Mouse (Mus musculus): ENCODE results near the gene Adamts7. TPM values are rescaled to one million over a fixed set of nuclear protein-coding genes. Genes with fewer than 3 reads are reported as not detected.

Adamts7 gene
- polyA plus RNA-seq, 1 experiment from 2014 or later, result 12.1 TPM

GRCm38 (mm10) chr9:90203233-90203632 is 40.4 kb downstream of the Adamts7 start:
- Histone ChIP-seq H3K9ac (no peak overlapping the region), H3K4me1 (replicated peaks) (peaks cover 5% of the 10 kb centered on the region; the same call in 1 of the 2 replicates), H3K27ac (no peak overlapping the region), H3K36me3 (peaks cover 57% of the 10 kb centered on the region), H3K27me3 (no peaks in the 10 kb centered on the region), H3K9me3 (no peaks in the 10 kb centered on the region), H3K4me3 (no peak overlapping the region), H3K4me2 (no peak overlapping the region)
- ATAC-seq (ENCODE audit: low FRiP score), result no peak
- 83% methylated on average over 5 of the region's 5 CpGs for WGBS

- 67% methylated on average over 8 of the region's 8 CpGs for WGBS
- H3K4me1 ChIP-seq (replicated peaks), result no peaks in the 10 kb centered on the region
- peaks cover 49% of the 10 kb centered on the region for H3K36me3 ChIP-seq
- no peak overlapping the region for H3K9ac ChIP-seq
- no peak overlapping the region for H3K27ac ChIP-seq
- H3K4me3 ChIP-seq, result no peak overlapping the region
- ATAC-seq (ENCODE audit: low FRiP score), result no peak
- H3K9me3 ChIP-seq, result no peaks in the 10 kb centered on the region
- H3K27me3 ChIP-seq, result no peaks in the 10 kb centered on the region
- no peak overlapping the region for H3K4me2 ChIP-seq
Observed at GRCm38 (mm10) chr9:90204396-90204915, 41.6 kb downstream of the Adamts7 start.

- peaks cover 36% of the 10 kb centered on the region for H3K36me3 ChIP-seq
- no peaks in the 10 kb centered on the region for H3K27me3 ChIP-seq
- H3K4me1 ChIP-seq (replicated peaks), result no peaks in the 10 kb centered on the region
- no peak overlapping the region for H3K4me2 ChIP-seq
- H3K27ac ChIP-seq, result no peak overlapping the region
- no peak overlapping the region for H3K9ac ChIP-seq
- H3K4me3 ChIP-seq, result no peak overlapping the region
- ATAC-seq (ENCODE audit: low FRiP score), result peak; percentile 47
- WGBS, result 47% methylated on average over 2 of the region's 2 CpGs
- H3K9me3 ChIP-seq, result no peaks in the 10 kb centered on the region
Observed at GRCm38 (mm10) chr9:90206500-90206899, 43.6 kb downstream of the Adamts7 start.

GRCm38 (mm10) chr9:90207808-90208207 is 44.9 kb downstream of the Adamts7 start:
- no peaks in the 10 kb centered on the region for H3K27me3 ChIP-seq
- no peak for ATAC-seq (ENCODE audit: low FRiP score)
- WGBS, result 91% methylated on average over 8 of the region's 8 CpGs
- no peaks in the 10 kb centered on the region for H3K9me3 ChIP-seq
- H3K4me1 ChIP-seq (replicated peaks), result no peaks in the 10 kb centered on the region
- no peak overlapping the region for H3K27ac ChIP-seq
- no peak overlapping the region for H3K9ac ChIP-seq
- peaks cover 32% of the 10 kb centered on the region for H3K36me3 ChIP-seq
- H3K4me2 ChIP-seq, result no peak overlapping the region
- no peak overlapping the region for H3K4me3 ChIP-seq

- no peak overlapping the region for H3K4me2 ChIP-seq
- H3K4me1 ChIP-seq (replicated peaks), result no peaks in the 10 kb centered on the region
- ATAC-seq (ENCODE audit: low FRiP score), result no peak
- 87% methylated on average over 6 of the region's 6 CpGs for WGBS
- no peaks in the 10 kb centered on the region for H3K9me3 ChIP-seq
- no peaks in the 10 kb centered on the region for H3K27me3 ChIP-seq
- peaks cover 39% of the 10 kb centered on the region for H3K36me3 ChIP-seq
- no peak overlapping the region for H3K9ac ChIP-seq
- no peak overlapping the region for H3K27ac ChIP-seq
- no peak overlapping the region for H3K4me3 ChIP-seq
Observed at GRCm38 (mm10) chr9:90208655-90209054, 45.8 kb downstream of the Adamts7 start.

- Histone ChIP-seq H3K36me3 (peaks cover 44% of the 10 kb centered on the region), H3K4me3 (no peak overlapping the region), H3K27ac (no peak overlapping the region), H3K27me3 (no peaks in the 10 kb centered on the region), H3K4me1 (replicated peaks) (no peaks in the 10 kb centered on the region), H3K4me2 (no peak overlapping the region), H3K9ac (no peak overlapping the region), H3K9me3 (no peaks in the 10 kb centered on the region)
- WGBS, result 77% methylated on average over 3 of the region's 3 CpGs
- no peak for ATAC-seq (ENCODE audit: low FRiP score)
Observed at GRCm38 (mm10) chr9:90213127-90213526, 50.3 kb downstream of the Adamts7 start.

- Histone ChIP-seq H3K4me3 (no peak overlapping the region), H3K4me2 (no peak overlapping the region), H3K9me3 (no peaks in the 10 kb centered on the region), H3K4me1 (replicated peaks) (no peaks in the 10 kb centered on the region), H3K9ac (no peak overlapping the region), H3K36me3 (peaks cover 59% of the 10 kb centered on the region), H3K27me3 (no peaks in the 10 kb centered on the region), H3K27ac (no peak overlapping the region)
- 86% methylated on average over 11 of the region's 11 CpGs for WGBS
- no peak for ATAC-seq (ENCODE audit: low FRiP score)
Observed at GRCm38 (mm10) chr9:90216259-90217001, 53.6 kb downstream of the Adamts7 start.

- 45% methylated on average over 4 of the region's 4 CpGs for WGBS
- ATAC-seq (ENCODE audit: low FRiP score), result no peak
- no peak overlapping the region for H3K4me3 ChIP-seq
Observed at GRCm38 (mm10) chr9:90217501-90217900, 54.6 kb downstream of the Adamts7 start.

GRCm38 (mm10) chr9:90222275-90222674 is 59.4 kb downstream of the Adamts7 start:
- WGBS, result 98% methylated on average over 3 of the region's 3 CpGs
- Histone ChIP-seq H3K9ac (no peak overlapping the region), H3K4me3 (no peak overlapping the region), H3K9me3 (no peaks in the 10 kb centered on the region), H3K4me1 (replicated peaks) (no peaks in the 10 kb centered on the region), H3K27me3 (no peaks in the 10 kb centered on the region), H3K27ac (no peak overlapping the region), H3K36me3 (peaks cover 62% of the 10 kb centered on the region), H3K4me2 (no peak overlapping the region)
- ATAC-seq (ENCODE audit: low FRiP score), result no peak

More at GRCm38 (mm10) chr9:90217501-90217900, 54.6 kb downstream of the Adamts7 start:
- Histone ChIP-seq H3K4me2 (no peak overlapping the region), H3K4me1 (replicated peaks) (no peaks in the 10 kb centered on the region), H3K9ac (no peak overlapping the region), H3K27ac (no peak overlapping the region), H3K36me3 (peaks cover 61% of the 10 kb centered on the region), H3K27me3 (no peaks in the 10 kb centered on the region), H3K9me3 (no peaks in the 10 kb centered on the region)

- WGBS, result 90% methylated on average over 21 of the region's 21 CpGs
- no peaks in the 10 kb centered on the region for H3K27me3 ChIP-seq
- no peak for ATAC-seq (ENCODE audit: low FRiP score)
- H3K9ac ChIP-seq, result no peak overlapping the region
- no peak overlapping the region for H3K4me2 ChIP-seq
- H3K9me3 ChIP-seq, result no peaks in the 10 kb centered on the region
- H3K27ac ChIP-seq, result no peak overlapping the region
- H3K4me1 ChIP-seq (replicated peaks), result no peaks in the 10 kb centered on the region
- H3K4me3 ChIP-seq, result no peak overlapping the region
- peaks cover 37% of the 10 kb centered on the region for H3K36me3 ChIP-seq
Observed at GRCm38 (mm10) chr9:90226081-90226741, 63.3 kb downstream of the Adamts7 start.

- H3K27ac ChIP-seq, result no peak overlapping the region
- H3K4me1 ChIP-seq (replicated peaks), result no peaks in the 10 kb centered on the region
- H3K27me3 ChIP-seq, result no peaks in the 10 kb centered on the region
- H3K36me3 ChIP-seq, result peaks cover 37% of the 10 kb centered on the region
- H3K9me3 ChIP-seq, result no peaks in the 10 kb centered on the region
- no peak overlapping the region for H3K9ac ChIP-seq
- ATAC-seq (ENCODE audit: low FRiP score), result no peak
- no peak overlapping the region for H3K4me3 ChIP-seq
- 88% methylated on average over 2 of the region's 2 CpGs for WGBS
- no peak overlapping the region for H3K4me2 ChIP-seq
Observed at GRCm38 (mm10) chr9:90226742-90227096, 63.9 kb downstream of the Adamts7 start.

GRCm38 (mm10) chr9:90227171-90227570 is 64.3 kb downstream of the Adamts7 start:
- WGBS, result 86% methylated on average over 12 of the region's 12 CpGs
- no peak for ATAC-seq (ENCODE audit: low FRiP score)
- peaks cover 32% of the 10 kb centered on the region for H3K36me3 ChIP-seq
- H3K9me3 ChIP-seq, result no peaks in the 10 kb centered on the region
- no peak overlapping the region for H3K9ac ChIP-seq
- no peaks in the 10 kb centered on the region for H3K4me1 ChIP-seq (replicated peaks)
- H3K4me2 ChIP-seq, result no peak overlapping the region
- no peak overlapping the region for H3K4me3 ChIP-seq
- no peaks in the 10 kb centered on the region for H3K27me3 ChIP-seq
- no peak overlapping the region for H3K27ac ChIP-seq
